Mouse (Mus musculus) myocyte (in vitro differentiated cells): ENCODE measurements around the gene Ncoa4.

Source experiments
- CEBPB ChIP-seq: IDR thresholded peaks from 2 replicates; pipeline ENCODE4 v1.6.1; 2011; ENCODE audit warnings: mild to moderate bottlenecking, moderate library complexity; ENCODE audit not compliant: poor library complexity, insufficient read depth, severe bottlenecking
- POLR2A ChIP-seq: IDR thresholded peaks from one replicate; pipeline ENCODE4 v1.6.1; 2011; ENCODE audit warnings: low read depth, mild to moderate bottlenecking, control low read depth, moderate library complexity; ENCODE audit not compliant: insufficient read length
- POLR2AphosphoS2 ChIP-seq: IDR thresholded peaks from one replicate; pipeline ENCODE4 v1.6.1; 2011; ENCODE audit warnings: low read depth, control low read depth; ENCODE audit not compliant: insufficient read length
- TCF12 ChIP-seq: IDR thresholded peaks from one replicate; pipeline ENCODE4 v1.6.1; 2011; ENCODE audit warnings: mild to moderate bottlenecking, control low read depth; ENCODE audit not compliant: poor library complexity, insufficient read depth, severe bottlenecking
- TCF3 ChIP-seq: IDR thresholded peaks from one replicate; pipeline ENCODE4 v1.6.1; 2011; ENCODE audit warnings: low read depth, control low read depth; ENCODE audit not compliant: insufficient read length
- USF1 ChIP-seq: IDR thresholded peaks from one replicate; pipeline ENCODE4 v1.6.1; 2011; ENCODE audit warnings: low read depth, mild to moderate bottlenecking, control low read depth, moderate library complexity

DNA sequence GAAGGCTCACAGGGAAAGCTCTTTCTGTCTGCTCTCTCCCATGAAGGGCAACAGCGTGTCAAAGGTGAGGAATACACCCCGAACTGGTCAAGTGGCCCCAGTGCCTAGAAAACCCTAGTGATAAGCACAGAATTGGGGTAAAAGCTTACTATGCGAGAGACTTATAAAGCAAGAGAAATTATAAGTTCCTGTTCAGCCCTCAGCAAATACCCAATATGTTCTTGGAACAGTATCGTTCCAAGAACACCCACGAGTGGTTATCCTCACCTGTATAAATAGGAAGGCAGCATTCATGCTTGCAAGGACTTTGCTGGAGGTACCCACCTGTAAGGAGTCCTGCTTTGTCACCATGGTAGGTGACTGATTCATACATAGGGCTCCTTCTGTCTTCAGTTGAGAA lies 17.9 kb upstream of the Ncoa4 start, which contains the start of gene Msmb:
- no peak for TF ChIP-seq TCF12
- no peak for TF ChIP-seq CEBPB
- TF ChIP-seq USF1 = no peak
- TF ChIP-seq TCF3 = no peak
- TF ChIP-seq POLR2A = no peak
- TF ChIP-seq POLR2AphosphoS2 = no peak
